Mouse (Mus musculus): ENCODE results near the gene Ror1.

DNA sequence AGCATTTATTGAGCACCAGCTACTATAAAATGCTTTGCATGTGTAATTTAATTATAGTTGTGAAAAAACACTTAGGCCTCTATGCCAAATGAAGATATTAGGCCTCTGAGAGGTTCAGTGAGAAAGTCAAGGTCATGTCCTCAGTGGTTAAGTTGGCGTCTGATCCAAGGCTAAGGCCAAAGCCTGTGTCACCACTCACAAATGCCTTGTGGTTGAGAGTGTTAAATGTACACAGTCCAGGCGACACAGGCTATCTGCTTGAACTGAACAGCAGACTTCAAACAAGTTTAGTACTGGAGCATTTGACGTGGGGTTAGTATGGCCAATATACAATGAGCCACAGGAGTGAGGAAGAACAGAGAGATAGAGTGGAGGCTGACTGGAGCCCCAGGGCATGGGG lies 132.5 kb downstream of the Ror1 start:
- TF ChIP-seq CTCF (IDR thresholded peaks at IDR 0.05; ENCODE audit: insufficient read depth, low read depth, low read length) (no peak), POLR2A (IDR thresholded peaks at IDR 0.05; ENCODE audit: insufficient read depth, low read depth, low read length) (no peak)

Measured in olfactory bulb, adult 2 months (tissue).